Mouse (Mus musculus): ENCODE results near the gene Adipoq.
A peak's percentile ranks its signal among the peaks of the same experiment; 100 is the strongest.

GRCm38 (mm10) chr16:23167079-23167478 is 20.7 kb downstream of the Adipoq start:
- no peak for TF ChIP-seq CTCF (IDR thresholded peaks at IDR 0.05)
- 0 out of 2 replicates have a peak, but pooled peaks have one; percentile 24 for TF ChIP-seq POLR2A (IDR thresholded peaks at IDR 0.05; ENCODE audit: insufficient read depth, low read depth, low read length)
- 0 out of 2 replicates have a peak, but pooled peaks have one; percentile 40 for TF ChIP-seq EP300 (IDR thresholded peaks at IDR 0.05; ENCODE audit: insufficient read depth, low read depth, low read length)

Measured in heart, adult 2 months (tissue).